Mouse (Mus musculus) brain, embryonic 18.5 days (tissue): ENCODE results near the gene Vwf.

Experiments used
- DNase-seq: peaks from one replicate; pipeline ENCODE4 v3.0.0-alpha.2; 2012; ENCODE audit warnings: low read depth, low spot score

Vwf gene

DNA sequence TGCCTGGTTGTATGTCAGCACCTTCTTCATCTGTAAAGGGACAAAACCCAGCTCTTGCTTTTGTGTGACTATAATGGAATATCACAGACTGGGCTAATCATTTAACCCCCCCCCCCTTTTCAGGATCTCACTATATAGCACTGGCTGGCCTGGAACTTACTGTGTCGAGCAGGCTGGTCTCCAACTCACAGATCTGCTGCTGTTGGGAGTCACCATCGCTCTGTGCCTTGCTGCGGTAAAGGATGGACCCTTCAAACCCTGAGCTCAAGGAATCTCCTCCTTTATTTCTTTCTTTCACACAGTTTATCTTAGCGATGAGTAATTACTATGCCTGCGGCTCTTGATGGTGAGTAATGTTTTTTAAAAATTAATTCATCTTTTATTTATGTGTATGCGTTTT is at the start of gene Vwf:
TSS of gene Vwf (plus strand) at position 301 of the 400 bp plus-strand sequence.
- DNase-seq, result no peak

DNA sequence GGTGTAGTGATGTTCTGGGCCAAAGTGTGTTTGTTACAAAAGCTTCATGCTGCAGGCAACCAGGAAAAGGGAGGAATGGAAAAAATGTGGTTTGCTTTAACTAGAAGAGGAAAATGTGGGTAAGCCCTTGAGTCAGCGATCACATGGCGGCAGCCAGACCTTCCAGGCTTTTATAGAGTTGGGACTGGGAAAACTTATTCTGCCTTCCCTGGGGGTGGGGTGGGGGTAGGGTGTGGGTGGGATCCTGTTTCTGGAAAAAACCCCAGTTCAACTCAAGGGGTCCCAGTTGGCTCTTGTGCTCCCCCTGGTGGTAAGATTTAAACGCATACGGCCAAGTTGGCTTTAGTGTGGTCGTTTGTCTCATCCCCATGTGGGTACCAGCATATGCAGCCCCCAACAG is 48.5 kb upstream of the Vwf start:
- no peak for DNase-seq

DNA sequence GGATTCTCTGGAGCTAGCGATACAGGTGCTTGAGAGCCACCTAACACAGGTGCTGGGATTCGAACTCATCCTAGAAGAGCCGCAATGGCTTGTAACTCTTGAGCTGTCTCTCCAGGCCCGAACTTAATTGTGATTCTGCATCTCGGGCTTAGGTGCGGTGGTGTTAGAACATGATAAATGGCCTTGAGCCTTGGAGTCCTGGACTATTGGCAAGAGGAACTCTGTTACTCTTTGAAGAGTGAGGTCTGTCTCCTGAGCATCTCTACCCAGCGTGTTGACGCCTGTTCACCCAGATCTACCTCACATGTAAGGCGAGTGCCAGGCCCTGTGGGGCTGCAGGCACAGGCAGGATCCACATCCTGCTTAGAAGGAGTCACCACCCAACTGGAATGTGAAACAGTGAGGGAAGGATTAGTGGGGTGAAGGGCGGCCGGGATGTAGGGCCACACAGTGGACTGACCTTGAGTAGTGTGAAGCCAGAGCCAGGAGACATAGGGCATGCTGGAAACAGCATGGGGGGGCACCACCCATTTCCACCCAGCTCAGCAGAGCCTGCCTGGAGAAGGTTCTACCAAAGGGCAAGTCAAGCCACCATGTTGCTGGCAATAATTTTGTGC is 43.3 kb upstream of the Vwf start:
- DNase-seq, result no peak

DNA sequence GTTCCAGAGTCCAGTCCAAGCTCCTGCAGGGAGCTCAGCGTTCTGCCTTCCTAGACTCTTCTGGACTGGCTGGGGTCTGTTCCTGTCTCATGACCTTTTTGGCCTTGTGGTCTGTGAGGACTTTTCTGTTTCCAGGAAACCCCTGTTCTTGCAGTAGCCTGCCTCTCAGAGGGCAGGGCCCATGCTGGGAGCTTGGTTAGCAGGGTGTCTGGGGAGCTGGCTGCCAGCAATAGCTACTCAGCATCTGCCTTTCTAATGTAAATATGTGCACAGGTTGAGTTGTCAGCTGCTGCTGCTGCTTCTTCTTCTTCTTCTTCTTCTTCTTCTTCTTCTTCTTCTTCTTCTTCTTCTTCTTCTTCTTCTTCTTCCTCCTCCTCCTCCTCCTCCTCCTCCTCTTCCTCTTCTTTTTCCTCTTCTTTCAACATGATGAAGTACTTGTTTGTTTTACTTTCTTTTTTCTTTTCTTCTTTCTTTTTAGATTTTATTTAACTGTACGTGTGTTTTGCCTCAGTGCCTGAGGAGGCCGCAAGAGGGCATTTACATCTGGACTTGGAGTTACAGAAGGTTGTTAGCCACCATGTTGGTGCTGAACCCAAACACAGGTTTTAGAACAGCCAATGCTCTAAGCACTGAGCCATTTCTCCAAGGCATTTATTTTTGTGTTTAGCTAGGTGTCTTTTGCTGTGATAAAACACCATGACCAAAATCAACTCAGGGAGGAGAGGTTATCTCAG is 41.8 kb upstream of the Vwf start:
- DNase-seq, result no peak

DNA sequence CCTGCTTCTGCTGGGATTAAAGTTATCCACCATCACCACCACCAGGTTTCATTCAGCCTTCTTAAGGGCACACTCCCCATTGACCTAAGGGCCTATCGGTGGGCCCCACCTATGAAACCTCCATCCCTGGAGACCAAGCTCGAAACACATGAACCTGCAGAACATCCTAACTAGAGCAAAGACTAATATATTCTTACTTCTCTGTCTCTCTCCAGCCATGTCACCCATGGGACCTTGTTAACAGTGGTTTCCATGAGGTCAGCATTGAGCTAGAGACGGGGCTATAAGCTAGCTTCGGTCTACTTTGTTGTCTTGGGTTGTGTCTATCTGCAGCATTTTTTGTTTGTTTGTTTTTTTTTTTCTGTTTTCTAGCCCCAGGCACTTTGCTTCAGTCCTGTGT is 40.1 kb upstream of the Vwf start:
- no peak for DNase-seq

DNA sequence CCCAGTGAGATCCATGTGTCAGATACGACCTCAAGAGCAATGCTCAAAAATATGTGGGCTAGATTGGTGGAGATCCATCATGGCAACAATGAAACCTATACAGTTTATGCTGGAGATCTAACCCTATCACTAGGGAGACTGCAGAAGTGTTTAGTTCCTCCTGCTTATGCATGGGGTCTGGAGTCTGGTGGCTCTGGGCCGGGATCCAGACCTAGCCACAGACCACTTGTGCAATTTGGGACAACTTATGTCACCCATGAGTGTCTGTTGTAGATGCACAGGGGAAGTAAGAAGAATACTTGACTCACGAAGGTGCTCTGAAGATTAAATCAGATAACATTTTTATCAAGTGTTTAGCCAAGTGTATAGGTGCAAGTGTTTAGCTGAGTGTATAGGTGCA is 36.8 kb upstream of the Vwf start:
- DNase-seq, result no peak

DNA sequence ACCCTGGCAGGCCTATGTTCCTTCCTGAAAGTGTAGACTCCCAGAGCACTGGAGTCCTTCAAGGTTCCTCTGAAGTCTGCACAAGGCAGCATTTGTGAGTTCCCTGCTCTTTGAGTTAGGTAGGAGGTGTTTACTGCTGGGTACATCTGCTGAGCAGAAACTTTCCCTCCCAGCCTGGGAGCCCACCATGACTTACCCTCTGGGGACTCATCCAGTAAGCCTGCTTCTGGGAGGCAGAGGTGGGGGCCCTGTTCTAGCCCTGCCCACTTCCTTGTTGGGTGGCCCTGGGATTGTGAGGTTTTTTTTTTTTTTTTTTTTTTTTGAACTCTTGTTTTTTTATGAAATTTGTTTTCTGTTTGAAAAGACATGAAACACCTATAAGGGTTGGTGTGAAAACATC is 35.9 kb upstream of the Vwf start:
- DNase-seq, result no peak

DNA sequence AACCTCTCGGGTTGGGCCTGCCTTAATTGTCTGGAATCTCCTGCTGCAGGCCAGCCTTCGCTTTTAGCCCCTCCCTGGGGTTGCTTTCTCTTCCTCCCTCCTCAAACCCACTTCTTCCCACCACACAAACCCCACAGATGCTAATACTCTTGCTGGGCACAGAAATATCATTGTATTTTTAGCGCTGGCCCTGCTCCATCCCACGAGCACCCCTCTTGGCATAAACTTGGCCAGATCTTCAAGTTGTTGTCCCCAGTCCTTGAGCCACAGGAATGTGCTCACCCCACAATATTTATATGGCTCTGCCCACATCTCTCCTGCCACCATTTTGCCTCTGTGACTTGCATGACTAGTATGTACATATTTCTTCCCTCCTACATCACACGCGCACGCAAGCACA is 35.4 kb upstream of the Vwf start:
- DNase-seq, result no peak

DNA sequence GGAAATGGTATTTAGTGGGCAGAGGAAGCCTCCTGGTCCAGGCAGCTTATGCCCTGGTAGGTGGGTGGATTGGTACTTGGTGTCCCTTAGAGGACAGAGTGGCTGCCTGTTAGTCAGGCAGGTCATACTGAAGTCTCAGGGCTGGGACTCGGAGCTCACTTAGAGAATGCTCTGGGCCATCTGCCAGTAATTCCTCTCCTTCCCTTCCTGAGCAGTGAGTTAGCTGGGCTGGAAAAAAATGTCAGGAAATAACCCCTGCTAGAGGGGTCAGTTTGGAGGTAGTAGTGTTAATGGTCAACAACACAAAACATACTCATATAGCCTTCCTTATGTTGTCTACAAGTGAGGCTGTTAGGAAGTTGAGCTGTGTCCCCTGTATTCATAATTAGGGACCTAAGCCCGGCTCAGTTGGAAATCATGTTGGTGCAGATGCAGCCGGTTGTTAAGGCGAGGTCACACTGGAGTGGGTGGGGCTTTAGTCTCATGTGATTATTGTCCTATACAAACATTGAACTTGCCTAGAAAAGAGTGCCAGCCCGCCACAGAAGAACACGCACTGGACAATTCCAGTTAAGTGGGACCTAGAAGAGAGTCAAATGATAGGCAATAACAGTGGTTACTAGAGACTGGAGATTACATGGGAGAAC is 33.5 kb upstream of the Vwf start:
- DNase-seq, result no peak

DNA sequence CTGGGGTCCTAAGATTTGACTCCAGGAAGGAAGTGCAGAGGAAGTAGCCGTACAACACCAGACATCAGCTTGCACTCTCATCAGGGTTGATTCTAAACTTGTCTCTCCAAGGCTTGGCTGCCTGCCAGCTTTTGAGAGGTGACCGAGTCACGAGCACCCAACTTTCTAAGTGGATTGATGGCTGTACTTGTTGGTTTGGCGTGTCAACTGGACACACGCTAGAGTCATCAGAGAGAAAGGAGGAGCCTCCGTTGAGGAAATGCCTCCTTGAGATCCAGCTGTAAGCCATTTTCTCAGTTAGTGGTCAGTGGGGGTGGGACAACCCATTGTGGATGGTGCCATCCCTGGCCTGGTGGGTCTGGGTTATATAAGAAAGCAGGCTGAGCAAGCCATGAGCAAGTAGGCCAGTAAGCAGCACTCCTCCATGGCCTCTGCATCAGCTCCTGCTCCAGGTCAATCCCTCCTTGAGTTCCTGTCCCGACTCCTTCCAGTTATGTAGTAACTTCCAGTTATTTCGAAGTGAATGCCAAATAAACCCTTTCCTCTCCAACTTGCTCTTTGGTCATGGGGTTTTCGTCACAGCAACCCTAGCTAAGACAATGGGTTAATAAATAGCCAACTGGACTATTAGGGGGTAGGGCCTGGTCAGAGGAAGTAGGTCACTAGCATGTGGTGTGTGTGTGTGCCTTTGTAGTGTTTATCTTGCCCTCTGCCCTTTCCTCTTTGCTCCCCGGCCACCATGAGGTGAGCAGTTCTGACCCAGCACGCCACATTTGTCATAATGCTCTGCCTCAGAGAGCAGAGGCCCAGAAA is 30.9 kb upstream of the Vwf start:
- DNase-seq, result no peak

DNA sequence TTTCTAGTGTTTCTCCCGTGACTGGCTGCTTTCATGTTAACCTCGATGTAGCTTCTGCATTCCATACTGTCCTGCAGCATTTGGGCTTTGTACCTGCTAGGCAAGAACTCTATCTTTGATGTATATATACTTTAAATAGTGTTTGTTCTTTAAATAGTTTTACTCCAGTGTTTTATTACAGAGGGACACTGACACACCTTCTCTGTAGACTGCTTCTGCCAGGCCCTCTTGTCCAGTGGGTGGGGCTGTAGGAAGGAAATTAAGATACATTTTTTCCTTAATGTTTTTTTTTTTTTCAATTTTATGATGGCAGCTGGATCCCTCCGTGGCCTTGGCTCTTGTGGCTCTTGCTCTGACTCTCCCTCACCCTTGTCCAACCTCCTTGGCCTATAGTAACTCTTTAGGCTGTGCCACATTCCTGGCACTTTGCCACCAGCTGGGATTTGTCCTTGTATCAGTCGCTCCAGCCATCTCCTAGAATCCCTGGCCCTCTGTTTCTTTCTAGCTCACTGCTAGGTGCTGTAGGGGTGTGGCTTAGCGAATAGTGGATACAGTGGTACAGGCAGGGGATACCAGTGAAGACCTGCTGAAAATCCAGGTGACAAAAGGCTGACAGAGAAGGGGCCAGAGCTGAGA is 24.9 kb upstream of the Vwf start:
- no peak for DNase-seq

DNA sequence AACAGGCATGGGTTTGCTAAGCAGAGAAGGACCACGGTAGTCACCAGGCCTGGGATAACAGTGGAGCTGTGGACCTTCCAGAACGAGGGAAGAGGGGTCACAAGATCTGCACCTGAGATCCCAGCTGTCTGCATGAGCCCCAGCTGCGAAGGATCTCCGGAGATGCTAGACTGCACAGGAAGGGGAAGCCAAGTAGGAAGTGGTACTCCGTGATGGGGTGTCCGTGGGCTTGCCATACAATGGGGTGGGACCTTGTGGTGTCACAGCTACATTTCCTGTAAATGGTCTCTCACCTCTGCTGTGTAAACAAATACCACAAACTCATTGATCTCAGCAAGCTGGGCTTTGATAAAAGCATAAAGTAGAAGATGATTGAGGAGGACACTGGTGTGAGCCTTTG is 22.5 kb upstream of the Vwf start:
- DNase-seq, result no peak

DNA sequence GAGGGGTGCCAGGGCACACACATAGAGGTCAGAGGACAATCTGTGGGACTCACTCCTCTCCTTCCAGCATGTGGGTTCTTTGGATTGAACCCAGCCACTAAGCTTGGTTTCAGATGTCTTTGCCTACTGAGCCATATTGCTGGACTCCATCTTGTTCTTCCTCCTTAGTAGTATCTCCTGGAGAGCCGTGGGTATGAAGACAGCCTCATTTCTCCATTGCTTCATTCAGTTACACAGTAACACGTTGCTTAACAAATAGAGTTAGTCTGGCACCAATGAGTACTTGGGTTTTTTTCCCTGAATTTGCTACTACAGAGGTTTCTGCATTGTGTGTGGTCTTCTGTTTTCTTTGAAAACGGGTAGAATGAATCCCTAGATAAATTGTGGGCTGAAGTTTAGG is 20.5 kb upstream of the Vwf start:
- DNase-seq, result no peak

DNA sequence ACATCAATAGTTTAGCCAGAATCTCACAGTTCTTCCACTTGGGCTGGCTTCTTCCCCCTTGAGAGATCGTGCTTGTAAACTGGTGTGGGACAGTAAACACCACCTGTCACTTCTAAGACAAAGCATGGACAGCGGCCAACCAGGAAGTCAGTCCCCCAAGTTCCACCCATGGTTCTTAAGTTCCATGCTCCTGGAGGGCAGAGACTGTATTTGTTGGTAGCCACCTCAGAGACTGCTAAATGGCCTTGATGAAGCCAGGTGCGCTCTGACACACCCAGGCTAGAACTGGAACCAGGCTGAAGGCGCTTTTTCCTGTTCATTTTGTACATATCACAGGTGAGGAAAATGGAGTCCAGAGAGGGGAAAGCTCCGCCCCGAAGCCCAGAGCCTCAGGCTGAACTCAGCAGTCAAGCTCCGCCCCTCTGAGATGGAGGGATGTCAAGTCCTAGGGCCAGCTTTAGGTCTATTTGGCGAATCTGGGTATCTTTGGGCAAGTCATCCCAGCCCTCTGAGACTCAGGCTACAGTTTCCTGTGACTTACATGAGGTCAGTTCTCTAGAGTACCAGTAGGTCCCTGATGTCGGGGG is 17.9 kb upstream of the Vwf start:
- DNase-seq, result no peak

DNA sequence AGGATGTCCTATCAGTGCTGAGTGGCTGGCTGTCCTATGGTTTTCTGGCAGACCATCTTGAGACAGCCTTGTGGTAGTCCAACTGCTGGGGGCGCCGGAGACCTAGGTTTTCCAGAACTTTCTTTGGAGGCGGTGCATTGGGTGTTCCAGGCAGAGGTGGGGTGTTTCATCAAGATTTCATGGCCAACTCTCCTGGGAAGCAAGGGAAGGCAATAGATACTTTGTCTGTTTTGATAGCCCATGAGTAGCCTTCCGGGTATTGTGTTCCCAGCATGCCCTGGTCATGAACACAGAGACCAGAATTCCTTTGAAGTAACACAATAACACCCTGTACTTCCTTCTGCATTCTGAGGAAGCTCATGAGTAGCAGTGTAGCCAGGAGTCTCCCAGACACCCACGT is 17.1 kb upstream of the Vwf start:
- no peak for DNase-seq

DNA sequence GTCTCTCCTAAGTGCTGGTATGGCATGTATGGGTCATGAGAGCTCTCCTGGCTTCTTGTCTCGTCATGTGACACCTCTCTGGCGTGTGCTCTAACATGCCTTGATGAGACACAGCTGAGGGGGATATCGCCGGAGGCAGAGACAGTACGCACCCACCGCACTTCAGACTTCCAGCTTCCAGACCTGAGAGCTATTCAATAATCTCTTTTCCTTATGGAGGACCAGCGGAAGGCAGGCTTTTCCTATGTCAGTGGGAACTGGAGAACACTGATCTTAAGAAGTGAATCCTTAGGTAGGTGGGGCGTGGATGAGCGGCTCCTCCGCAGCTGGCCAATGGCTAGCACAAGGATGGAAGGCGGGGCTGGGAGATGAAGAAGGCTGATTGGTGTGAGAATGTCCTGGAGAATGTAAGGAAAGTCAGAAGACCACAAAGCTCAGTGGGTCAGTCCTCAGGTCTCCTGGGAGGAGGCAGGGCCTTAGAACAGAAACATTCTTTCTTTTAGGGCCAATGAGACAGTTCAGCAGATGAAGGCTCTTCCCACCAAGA is 13.4 kb upstream of the Vwf start:
- no peak for DNase-seq

DNA sequence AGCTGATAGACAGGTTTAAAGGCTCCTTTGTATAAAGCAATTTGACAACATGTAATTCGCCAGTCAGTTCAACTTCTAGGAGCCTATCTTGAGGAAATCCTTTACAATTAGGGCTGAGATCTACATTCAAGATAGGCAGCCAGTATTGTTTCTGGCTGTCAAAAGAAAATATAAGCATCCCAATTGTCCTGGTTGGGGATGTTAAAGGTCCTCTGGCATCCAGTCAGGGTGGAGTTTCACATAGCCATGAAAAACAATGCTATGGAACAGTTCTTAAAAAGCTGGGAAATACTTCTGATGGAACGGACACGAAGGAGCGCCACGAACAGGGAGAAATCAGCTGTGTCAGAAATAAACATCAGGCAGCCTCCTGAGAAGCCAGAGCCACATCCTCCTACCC is 11.6 kb upstream of the Vwf start:
- DNase-seq, result no peak

DNA sequence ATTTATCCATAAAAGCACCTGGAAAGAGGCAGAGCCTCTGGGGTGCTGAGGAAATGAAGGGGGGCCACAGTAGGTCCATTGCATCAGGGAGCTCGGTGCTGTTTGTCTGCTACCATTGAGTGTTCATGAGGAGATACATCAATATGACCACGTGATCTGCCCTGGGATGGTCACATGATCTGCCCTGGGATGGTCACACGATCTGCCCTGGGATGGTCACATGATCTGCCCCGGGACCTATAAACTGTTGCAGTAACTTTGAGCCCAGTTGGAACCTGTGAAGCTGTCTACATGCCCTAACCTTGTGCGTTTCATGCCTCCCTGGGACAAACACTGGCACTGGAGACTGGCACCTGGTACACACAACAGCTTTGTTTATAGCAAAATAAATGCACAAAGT is 8.1 kb upstream of the Vwf start:
- DNase-seq, result no peak

DNA sequence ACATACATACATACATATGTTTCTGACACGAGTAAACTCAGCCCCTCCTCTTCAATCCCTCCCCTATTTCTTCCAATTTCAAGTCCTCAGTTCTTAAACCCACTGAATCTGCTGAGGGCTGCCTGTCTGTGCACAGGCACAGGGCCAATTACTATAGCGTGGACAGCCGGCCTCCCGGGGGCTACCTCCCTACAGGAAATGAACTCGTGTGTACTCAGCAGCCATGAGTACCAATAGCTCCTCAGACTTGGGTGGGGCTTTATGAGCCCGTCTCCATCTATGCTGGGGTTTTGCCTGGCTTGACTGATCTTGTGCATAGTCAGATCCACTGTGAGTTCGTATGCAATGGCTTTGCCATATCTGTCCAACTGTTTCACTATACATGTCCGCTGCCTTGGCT is 7.2 kb upstream of the Vwf start:
- DNase-seq, result no peak

DNA sequence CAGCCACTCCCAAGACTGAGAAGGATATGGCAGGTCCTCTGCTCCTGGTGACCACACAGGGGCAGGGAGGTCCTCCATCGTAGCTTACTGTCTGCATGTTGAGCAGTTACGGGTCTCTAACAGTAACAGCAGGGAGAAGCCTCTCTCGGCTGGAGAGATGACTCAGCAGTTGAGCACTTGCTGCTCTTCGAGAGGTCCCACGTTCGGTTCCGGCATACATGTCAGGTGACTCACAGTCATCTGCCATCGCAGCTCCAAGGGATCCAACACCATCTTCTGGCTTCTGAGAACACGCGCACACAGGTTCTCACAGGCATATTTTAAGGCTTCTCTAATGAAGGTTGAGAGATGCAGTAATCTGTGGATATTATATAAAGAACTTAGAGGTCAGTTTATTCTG is 6.4 kb upstream of the Vwf start:
- DNase-seq, result no peak

DNA sequence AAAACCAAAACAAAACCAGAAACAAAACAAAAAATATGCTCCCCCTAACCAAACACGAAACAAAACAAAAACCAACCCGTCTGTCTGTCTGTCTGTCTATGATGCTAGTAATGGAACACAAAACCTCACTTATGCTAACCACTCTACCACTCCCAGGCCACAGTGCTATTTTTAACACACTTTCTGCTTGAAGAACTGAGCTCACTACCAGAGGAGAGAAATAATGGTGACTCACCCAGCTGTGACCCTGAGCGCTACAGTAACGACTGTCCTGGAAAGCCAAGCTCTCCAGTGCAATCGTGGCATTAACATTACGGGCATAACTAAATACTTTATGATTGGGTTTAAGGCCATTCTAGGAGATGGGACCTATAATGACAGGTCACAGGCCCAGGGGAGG is 5.7 kb upstream of the Vwf start:
- DNase-seq, result no peak
